Mouse (Mus musculus): ENCODE data around the gene Ccser2. TPM values are rescaled to one million over a fixed set of nuclear protein-coding genes. Genes with fewer than 3 reads are reported as not detected.

The Ccser2 gene
- polyA plus RNA-seq, 3 experiments from 2014 or later: 19.7 to 22.5 (median 20.2) TPM

DNA sequence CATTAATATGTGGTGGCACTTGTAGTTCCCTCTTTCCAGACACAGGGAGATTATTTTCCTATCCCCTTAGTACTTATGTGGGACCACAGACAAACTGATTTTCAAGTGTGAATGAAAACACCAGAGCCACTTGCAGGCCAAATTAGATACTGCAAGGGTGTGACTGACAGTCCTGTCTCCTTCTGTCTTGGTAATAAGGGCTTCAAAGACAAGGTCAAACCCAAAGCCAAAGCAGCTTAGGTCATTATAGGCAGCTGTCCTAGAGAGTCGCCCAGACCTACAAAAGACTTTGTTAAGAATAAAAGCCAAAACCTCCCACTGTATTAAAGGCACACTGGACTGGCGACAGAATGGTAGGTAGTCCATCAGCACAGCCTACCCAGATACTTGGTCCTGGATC lies 30.6 kb downstream of the Ccser2 start:
- ATAC-seq: no peak

DNA sequence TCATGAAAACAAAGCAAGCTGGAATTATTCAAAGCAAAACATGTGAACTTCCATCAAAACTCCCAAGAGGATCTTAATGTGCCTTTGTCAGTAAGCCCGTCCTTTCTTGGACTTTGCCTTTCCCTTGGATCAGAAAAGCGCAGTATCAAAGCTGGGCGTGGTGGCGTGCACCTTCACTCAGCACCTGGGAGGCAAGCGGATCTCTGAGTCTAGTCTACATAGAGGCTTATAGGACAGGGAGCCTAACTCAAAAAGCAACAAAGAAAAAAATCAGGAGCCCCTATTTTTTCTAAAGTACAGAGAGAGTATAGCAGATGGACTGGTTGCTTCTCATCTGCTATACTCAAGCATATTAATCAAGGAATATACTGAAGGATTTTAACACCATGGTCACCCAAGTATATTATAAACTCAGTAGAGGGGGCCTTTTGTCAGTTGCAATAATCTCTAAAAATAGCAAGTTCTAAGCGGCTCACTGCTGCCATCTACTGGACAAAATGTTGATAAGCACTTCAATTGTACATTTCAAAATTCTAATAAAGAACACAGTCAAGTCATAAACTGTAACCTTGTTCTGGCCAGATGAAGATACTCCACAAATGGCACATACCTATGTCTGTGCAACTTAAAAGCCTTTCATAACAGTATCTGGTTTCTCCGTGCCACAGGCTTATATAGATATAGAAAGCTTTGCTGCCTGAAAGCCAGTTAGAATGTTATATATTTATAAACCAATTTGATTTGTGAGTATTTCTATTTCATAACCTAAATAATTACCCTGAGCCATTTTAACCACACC lies 31.3 kb downstream of the Ccser2 start:
- peak; percentile 68 for ATAC-seq

DNA sequence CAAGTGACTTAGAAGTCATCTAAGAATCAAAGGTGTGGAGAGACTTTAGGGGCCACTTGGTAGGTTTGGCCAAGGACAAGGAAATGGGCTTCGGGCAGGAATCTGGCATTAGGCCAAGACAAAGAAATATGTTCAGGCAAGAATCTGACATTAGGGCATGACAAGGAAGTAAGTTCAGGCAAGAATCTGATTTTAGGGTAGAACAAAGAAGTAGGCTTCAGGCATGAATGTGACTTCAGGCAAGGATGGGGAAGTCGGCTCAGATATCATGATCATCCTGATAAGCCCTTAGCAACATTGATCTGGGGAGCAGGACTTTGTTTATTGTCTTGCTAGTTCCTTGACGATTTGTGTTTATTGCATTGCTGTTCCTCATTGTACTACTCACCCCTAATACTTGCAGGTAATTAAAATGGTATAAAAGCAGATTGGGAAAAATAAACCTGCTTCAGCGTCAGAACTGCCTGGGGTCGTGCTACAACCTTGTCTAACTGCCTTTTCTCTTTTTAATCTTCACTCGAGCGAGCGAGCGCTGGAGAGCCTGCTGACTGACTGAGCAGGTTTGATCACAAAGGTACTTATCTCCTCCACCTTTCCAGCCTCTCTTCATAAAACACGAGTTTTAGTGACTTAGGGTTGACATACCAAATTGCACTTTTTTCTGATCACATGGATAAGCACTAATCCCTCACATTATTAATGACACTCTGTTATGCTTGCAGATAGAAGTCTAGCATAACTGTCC lies 35.8 kb downstream of the Ccser2 start:
- no peak for ATAC-seq

DNA sequence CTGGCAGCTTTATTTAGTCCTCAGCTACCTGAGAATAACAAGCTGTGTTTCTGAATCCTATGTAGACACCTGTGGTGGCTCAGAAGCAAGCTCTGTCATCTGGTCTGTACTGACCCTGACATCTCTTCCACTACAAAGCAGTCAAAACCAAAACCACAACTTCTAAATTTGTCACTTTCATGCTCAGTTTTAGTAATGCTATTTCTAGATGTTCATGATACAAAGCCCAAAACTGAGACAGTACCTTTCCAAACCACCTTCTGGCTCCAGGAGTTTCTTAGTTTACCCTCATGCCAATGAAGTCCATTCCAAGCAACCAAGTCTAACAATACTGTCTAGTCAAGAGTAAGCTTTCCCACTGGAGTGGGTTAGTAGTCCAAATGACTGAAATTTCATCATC lies 36.5 kb downstream of the Ccser2 start:
- no peak for ATAC-seq

DNA sequence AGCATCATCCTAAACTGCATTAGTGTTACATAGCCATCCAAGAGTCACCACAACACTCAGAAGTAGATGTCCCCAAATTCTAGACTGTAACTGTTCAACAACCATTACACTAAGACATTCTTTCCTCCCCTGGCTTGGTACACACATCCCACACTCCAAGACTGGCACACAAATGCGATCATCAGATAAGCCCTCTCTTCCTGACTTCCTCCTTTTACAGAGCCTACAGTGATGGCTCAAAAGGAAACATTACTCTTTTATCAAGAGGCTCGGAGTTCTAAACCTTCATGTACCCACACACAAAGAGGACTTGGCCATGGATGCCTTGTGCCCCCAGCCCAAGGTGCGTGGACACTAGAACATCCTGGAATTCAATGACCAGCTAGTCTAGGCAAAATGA lies 45.2 kb downstream of the Ccser2 start:
- ATAC-seq: no peak

DNA sequence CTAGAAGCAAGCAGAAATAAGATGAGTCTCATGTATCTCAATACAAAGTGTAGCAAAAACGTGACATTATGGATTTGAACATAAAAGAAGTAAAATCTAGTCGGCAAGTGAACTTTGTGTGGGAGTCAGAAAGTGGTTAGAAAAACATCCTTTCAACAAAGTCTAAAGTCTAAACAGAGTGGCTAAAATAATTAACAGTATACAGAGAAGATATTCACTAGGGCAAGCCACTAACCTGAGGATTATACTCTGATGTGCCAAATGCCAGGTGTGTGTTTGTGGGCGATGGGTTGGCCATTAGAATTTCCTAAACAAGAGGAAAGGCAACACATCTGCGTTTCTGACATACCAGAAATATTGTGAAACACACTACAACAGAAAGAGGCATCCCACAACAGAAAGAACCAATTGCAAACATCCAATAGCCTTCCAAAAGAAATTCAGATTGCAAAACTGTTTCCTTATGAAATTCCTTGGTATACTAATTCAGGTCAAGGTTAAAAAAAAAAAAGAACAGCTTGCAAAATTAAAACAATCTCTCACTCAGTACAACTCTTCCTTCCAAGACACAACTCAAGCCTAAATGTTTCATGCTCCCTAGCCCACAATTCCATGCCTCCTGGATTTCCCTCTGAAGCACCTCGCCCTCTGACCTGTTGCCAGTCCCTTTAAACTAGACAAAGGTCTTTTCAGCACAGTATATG lies 47.1 kb downstream of the Ccser2 start:
- ATAC-seq: no peak

DNA sequence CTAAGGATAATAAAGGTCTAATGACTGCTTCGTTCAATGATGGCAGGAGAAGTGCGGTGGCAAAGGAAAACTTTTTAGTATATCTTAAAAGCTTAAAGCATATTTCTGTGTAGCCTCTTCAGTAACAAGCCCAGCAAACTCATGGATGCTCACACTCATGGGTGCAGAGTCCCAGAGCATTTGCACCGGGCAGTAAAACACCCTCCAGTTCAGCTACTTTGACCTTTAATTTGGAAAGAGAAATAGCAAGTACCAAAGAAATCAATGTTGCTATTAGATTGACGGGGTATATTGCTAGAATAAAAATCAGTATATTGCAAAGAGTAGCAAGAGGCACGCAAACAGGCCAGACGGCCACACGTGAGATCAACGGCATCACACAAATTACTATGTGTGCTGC lies 48.7 kb downstream of the Ccser2 start:
- no peak for ATAC-seq

DNA sequence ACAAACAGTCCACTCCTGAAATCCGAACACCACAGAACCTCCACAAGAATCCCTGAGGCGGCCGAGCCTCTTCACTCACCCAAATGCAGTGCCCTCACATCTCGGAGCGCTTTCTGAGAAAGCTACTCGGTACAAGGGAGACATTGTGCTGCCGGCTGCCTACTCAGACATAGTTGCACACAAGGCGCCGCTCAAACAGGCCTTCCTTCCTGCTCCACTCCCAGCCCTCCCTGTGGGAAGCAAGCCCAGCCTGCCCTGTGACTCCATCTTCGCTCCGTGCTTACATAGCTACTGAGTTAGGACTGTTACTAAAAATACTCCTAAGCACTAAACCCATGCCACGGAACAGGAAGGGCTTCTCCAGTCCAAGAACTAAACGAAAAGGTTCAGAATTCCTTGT lies 49.4 kb downstream of the Ccser2 start:
- ATAC-seq: no peak

DNA sequence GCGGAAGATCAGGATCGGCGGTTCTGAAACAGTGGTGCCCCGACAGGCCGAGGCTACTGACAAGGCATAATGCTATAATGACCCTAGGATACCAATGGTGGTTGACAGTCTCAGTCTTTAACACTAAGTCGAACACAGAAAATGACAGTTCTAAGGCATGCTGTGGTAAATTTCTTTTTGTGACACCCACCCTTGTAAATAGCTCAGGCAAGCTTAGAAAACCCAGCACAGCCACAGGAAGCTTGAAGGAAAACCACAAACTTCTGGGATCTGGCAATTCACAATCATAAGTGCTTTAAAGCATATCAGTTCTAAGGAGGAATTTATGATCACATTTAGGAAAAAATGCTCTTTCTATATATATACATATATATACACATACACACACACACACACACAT lies 53.4 kb downstream of the Ccser2 start:
- no peak for ATAC-seq

DNA sequence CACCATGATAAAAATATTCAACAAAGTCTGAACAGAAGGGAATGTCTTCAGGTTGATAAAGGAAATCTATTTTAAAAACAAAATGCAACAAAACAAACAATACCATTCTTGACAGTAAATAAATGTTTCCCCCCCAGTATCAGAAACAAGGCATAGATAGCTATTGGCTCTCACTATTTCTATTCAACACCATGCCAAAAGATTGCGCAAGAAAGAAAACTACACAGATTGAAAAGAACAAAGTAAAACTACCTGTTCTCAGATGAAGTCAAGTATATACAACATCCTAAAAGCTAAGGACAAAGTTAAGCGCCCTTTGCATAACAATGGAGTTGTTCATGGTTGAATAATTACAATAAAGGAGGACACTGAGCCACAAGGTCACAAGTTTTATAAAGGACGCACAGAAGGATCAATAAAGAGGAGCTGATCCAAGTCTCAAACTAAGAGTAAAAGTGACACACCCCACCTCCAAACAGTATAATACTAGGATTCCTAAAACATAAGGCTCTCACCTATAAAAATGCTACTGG lies 54.0 kb downstream of the Ccser2 start:
- ATAC-seq: no peak

DNA sequence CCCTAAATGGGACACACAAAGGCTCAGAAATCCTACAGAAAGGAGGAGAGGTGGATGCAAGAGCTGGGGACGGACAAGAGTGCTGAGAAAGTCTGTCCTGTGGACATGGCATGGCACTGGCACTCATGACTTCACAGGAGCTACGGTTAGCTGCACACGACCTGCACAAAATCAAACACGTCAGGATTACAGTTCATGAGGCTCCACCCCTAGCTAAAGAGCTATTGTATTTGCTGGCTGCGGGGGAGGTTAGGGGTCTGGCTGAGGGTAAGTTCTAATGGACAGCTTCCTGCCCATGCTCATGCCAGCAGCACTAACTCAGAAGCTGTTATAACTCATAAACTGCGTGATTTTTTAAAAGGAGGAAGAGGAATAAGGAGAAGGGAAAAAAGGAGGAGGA lies 56.8 kb downstream of the Ccser2 start:
- no peak for ATAC-seq

DNA sequence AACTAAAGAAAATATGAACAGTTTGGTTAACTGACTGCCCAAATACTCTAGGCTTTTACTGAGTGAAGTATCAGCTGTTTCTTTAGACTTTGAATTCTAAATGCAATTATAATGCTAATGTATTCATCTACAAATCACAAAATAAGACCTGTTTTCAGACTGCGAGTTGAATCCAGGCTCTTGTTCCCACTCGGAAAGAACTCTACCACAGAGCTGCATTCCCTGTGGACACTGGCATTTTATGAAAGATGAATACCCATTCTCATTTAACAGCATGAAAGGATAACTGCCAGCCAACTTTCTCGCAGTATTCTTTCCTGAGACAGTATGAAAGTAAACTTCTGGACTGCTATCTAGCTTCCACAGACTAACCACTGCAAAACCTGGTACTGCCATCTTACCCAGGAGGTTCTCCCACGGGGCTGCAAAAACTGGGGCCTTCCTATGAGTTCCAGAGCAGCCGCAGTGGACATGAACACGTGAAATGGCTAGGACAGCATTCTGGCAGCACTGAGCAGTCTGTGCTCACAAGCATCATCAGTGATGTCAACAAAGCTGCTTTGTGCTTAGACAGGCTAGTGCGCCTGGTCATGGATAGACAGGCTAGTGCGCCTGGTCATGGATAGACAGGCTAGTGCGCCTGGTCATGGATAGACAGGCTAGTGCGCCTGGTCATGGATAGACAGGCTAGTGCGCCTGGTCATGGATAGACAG lies 62.6 kb downstream of the Ccser2 start:
- no peak for ATAC-seq

DNA sequence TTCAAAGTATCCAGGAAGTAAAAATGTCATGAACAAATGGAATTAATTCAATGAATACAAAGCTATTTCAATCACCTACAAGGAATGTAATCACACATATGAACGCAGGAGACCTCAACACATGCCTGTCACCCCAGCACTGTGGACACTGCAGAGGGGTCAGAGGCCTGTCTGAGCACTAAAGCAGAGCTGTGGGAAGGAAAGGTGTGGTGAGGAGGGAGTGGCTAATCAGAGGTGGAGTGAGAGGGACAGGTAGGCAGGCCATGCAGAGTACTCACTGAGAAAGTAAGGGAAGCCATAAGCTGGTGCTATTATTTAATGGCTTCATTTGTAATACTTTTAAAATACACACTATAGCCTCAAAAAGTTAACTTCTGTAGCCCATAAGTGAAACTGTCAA lies 64.4 kb downstream of the Ccser2 start:
- ATAC-seq: no peak

DNA sequence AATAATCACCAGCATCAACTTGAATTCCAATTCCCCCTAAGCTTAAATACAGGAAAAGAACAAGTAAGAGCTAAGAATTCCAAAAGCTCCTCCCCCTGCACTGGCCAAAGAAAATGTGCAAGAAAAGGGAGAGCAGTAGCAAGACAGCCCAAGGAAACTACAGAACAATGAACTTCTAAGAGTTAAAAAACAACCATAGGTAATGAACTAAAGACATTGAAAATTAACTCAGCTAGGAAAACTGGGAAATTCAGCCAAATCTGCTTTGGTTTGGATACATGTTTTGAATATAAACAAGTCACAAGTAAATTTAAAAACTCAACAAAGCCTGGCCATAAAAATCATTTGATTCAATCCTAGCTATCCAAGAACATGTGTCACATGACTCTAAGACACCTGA lies 67.7 kb downstream of the Ccser2 start:
- ATAC-seq: no peak

DNA sequence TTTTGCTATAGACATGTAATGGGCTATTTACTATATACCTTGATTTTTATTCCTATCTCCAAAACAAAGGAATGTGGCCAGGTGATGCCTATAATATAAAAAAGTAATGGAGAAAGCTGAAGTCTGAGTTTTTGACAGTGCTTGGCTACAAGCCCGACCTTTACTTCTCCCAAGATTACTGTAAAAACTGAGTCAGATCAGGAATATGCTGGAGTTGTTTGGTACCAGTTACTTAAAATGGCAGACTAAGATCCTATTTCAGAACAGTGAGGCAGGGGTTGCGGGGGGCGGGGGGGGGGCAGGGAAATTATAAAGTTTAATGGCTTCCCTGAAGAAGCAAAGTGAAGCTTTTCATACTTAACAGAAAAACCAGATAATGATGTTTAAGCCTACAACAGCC lies 73.9 kb downstream of the Ccser2 start:
- ATAC-seq: no peak

DNA sequence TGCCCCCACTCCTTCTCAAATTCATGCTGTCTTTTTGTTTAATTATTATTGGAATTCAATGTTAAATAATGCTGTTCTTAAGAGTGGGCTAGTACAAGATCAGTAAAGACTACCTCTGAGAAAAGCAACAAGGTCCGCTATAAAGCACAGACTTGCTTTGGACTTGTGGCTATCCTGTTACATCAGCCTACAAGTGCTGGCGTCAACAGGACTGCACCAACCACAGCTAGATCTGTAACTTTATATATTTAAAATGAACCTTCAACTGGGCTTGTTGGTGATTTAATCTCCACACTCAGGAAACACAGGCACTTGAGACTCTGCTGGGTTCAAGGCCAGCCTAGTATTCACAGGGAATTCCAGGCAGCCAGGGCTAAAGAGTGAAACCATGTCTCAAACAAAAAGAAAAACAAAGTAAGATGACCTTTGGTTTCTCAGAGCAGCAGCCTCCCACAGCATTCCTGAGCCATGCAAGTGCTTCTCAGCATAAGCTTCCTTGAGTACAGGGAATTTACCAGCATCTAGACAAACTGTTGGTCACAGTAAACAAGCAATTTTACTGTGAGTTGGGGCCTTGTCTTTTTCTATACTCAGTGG lies 75.7 kb downstream of the Ccser2 start:
- no peak for ATAC-seq

DNA sequence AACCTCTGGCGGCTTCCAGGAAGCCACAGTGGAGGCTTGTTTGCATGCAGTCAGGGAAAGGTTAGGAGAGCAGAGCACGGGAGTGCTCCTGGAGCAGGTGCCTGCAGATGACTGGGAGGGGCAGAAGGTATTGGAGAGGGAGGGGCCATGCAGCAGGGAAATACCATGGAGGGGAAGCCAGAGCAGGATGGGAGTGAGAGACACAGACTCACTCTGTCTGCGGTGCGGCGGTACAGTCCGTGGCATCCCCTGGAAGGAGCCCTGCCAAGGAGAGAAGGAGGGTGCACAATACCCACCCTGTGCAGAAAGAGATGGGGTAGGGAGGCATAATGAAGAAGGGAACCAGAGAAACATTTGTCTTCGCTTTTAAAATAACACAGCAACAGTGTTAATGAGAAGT lies 78.4 kb downstream of the Ccser2 start:
- ATAC-seq: no peak

DNA sequence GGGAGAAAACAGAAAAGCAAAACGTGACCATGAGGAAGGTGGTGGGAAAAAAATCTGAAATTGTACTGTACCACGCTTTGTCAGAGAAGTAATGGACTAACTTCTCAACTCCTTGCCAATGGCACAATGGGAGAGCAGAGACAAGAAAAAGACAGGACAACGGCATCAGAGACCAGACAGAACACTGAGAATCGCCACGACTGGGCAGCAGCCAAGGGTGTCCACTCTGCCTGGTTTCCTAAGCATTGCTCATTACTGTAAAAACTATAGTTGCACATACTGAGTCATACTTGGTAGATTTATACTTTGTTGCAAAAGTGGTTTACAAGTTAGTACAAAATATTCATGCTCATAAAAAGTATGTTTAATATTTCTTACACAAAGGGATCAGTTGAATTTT lies 82.9 kb downstream of the Ccser2 start:
- ATAC-seq: no peak

DNA sequence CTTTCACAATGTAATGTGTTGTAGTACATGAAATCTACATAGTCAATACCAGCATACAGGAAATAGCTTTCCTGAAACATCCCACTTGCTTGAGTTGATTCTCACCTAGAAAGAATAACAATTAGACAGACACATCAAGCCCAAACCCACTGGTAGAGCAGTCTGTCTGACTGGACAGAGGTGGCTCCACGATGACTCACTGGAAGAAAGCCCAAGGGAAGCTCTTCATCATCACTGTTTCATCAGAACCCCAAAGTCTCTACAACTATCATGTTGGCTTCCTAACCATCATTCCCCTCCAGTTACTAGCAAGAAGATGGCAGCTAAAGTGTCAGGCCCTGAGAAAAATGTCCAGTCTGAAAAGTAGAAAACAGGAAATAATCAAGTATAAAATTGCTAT lies 83.5 kb downstream of the Ccser2 start:
- no peak for ATAC-seq

DNA sequence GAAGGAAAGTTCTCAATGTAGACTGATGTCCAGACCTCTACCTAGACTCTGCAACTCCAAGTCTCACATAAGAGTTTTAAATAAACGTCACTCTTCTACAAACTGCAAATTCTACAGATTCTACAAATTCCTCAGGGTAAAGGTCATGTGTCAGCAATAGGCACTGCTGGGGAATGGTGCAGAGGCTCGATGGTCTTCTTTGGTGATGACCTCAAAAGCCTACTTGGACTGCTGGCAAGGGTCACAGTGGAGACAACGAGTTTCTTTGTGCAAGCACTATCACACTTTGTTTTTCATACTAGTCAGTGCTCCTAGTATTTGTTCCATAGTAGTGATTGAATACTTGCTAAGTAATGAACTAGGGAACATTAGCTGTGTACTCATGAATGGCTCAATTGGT lies 85.0 kb downstream of the Ccser2 start:
- ATAC-seq: no peak

DNA sequence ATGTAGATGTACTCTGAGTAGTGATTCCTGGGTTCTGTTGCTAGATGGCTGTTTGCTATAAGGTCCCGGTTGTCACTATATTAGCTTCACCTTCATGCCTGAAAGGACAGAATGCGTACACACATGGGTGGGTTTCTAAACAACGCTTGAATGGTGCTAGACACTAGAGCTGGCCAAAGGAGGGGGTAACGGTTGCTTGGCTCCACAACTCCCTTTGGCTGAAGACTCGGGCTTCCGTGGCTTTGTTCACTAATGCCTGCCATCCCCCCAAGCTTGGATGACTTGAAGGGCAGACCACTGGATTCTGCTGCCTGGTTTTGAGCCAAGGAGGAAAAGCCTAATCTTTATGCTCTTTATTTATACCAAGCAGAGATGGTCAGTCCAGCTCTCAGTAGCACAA lies 98.3 kb downstream of the Ccser2 start:
- ATAC-seq: no peak

DNA sequence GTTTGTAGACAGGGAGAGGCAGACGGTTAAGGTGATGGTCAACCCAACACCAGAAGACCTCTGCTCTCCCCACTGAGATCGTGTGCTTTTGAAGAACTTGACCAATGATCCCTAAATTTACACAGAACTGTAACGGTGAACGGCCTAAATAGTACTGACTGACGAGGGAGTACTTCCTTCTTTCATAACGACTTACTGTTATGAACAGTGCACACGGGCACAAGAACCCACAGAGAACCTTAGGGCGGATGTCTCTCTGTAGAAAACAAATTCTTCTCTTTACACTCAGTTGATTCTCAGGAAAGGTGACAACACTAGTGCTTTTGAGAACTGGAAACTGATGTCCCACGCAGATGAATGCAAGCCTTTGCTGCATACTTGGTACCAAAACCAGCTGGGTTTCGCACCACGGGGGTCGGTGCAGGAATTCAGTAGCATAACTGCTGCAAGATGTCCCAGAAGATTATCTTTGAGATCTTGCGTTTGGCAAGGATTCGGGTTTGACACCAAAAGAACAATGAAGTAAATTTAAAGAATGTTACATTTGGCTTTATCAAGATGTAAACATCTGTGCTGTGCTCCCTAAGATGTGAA lies 99.7 kb downstream of the Ccser2 start:
- peak; percentile 22 for ATAC-seq
